Mouse (Mus musculus) bone marrow macrophage, adult 2 months (primary cell): ENCODE measurements around the gene Immp1l. TPM values are rescaled to one million over a fixed set of nuclear protein-coding genes. Genes with fewer than 3 reads are reported as not detected.

Experiments
- H3K27ac ChIP-seq: 2 replicates; pipeline ENCODE4 v1.5.1; 2012; ENCODE audit warnings: low read depth, low read length; ENCODE audit not compliant: insufficient read depth
- H3K4me1 ChIP-seq: 2 replicates; pipeline ENCODE4 v1.6.1; 2012; ENCODE audit warnings: low read length; ENCODE audit not compliant: control insufficient read depth, insufficient read depth
- H3K4me3 ChIP-seq: 2 replicates; pipeline ENCODE4 v1.5.1; 2012; ENCODE audit warnings: mild to moderate bottlenecking, low read length, moderate library complexity; ENCODE audit not compliant: insufficient read depth
- CTCF ChIP-seq: IDR thresholded peaks from 2 replicates; pipeline ENCODE4 v1.5.1; 2012; ENCODE audit warnings: low read depth, mild to moderate bottlenecking, low read length, moderate library complexity
- POLR2A ChIP-seq: IDR thresholded peaks from 2 replicates; pipeline ENCODE4 v1.6.1; 2012; ENCODE audit warnings: mild to moderate bottlenecking, low read depth, low read length, borderline replicate concordance
- polyA plus RNA-seq: library from polyadenylated mRNA; stranded (reverse); fragments of >200 nt; gene quantifications from 2 replicates; pipeline ENCODE4 v1.2.4, GENCODE M21; 2012; ENCODE audit not compliant: missing spikeins, insufficient read depth, insufficient read length

Gene Immp1l
- polyA plus RNA-seq, 1 experiment, result 22.0 TPM

- Histone ChIP-seq H3K4me3 (peak within 1 kb of the TSS; percentile 80), H3K4me1 (peaks cover 2% of the 10 kb centered on the region; the same call in 1 of the 2 replicates), H3K27ac (peak within 1 kb of the TSS; percentile 53)
- no peak for TF ChIP-seq CTCF
- TF ChIP-seq POLR2A, result no peak
These were observed 98.6 kb downstream of the Immp1l start, which contains the start of gene Dnajc24 for GRCm38 (mm10) chr2:106002835-106003739. Gene Dnajc24, minus strand, starts transcription at chr2:106003549.

- no peak overlapping the region for H3K4me3 ChIP-seq
- TF ChIP-seq POLR2A (no peak), CTCF (no peak)
- no peak overlapping the region for H3K27ac ChIP-seq
- H3K4me1 ChIP-seq, result no peaks in the 10 kb centered on the region
These were observed 104.0 kb downstream of the Immp1l start for GRCm38 (mm10) chr2:106008415-106008814.

Other genes with a start within 250 kb of the Immp1l start
- gene Pax6, start 235.7 kb upstream of the Immp1l start, polyA plus RNA-seq, result not detected in 2 replicates
- 5.2 and 7.4 TPM in 2 replicates for gene Elp4, start 74 bp upstream of the Immp1l start, polyA plus RNA-seq
- 21.1 and 26.6 TPM in 2 replicates for gene Dnajc24, start 98.9 kb downstream of the Immp1l start, polyA plus RNA-seq